Mouse (Mus musculus): Measurements from ENCODE around the gene Ambp. TPM values are rescaled to one million over a fixed set of nuclear protein-coding genes. Genes with fewer than 3 reads are reported as not detected.

Gene Ambp
- total and polyA plus RNA-seq, 3 experiments, result not detected

DNA sequence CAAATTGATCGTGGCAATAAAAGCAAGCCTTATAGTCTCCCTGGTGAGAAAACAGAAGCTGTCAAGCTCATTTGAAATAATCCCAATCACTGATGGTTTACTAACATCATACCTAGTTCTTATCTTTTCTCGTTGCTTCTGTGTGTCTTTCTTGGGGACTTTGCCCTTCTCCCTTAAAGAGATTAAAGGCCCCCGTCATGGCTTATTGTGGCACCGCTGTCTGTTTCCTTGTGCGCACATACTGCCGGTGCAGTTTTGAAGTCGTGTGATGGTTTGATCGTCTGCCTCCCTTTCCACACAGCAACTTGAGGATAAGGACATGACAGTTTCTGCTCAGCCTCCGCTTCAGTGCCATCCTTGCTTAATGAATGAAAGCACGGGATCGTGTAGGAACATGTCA, 54.1 kb downstream of the Ambp start:
- ATAC-seq (ENCODE audit: extremely low read depth, insufficient number of reproducible peaks, low FRiP score, poor library complexity, severe bottlenecking) (no peak), DNase-seq (ENCODE audit: low spot score) (no peak)
- Histone ChIP-seq H3K9me3 (replicated peaks) (peaks cover 74% of the 10 kb centered on the region), H3K4me1 (ENCODE audit: insufficient read depth, low read depth, low read length) (no peaks in the 10 kb centered on the region), H3K4me3 (ENCODE audit: low read depth, low read length) (no peak overlapping the region), H3K27me3 (ENCODE audit: insufficient read depth, low read length) (no peaks in the 10 kb centered on the region), H3K36me3 (replicated peaks) (no peaks in the 10 kb centered on the region)
- TF ChIP-seq GATA1 (IDR thresholded peaks at IDR 0.05; ENCODE audit: borderline replicate concordance, low read length) (no peak), CTCF (IDR thresholded peaks at IDR 0.05; ENCODE audit: low read depth, low read length) (no peak), GATA2 (IDR thresholded peaks at IDR 0.05; ENCODE audit: borderline replicate concordance, low read depth, low read length) (no peak), POLR2AphosphoS5 (IDR thresholded peaks at IDR 0.05; ENCODE audit: insufficient replicate concordance, low read depth, low read length) (no peak), TAL1 (conservative IDR thresholded peaks at IDR 0.05; ENCODE audit: low read depth, low read length) (no peak)

- ATAC-seq (ENCODE audit: extremely low read depth, insufficient number of reproducible peaks, low FRiP score, poor library complexity, severe bottlenecking), result no peak
- Histone ChIP-seq H3K9me3 (replicated peaks) (peaks cover 75% of the 10 kb centered on the region), H3K4me1 (ENCODE audit: insufficient read depth, low read depth, low read length) (no peaks in the 10 kb centered on the region), H3K36me3 (replicated peaks) (no peaks in the 10 kb centered on the region), H3K27me3 (ENCODE audit: insufficient read depth, low read length) (no peaks in the 10 kb centered on the region), H3K4me3 (ENCODE audit: low read depth, low read length) (no peak overlapping the region)
- DNase-seq (ENCODE audit: low spot score), result no peak
- no peak for TF ChIP-seq TAL1 (conservative IDR thresholded peaks at IDR 0.05; ENCODE audit: low read depth, low read length)
Measured at GRCm38 (mm10) chr4:63097603-63098002, 57.0 kb downstream of the Ambp start.

Other genes with a start within 250 kb of the Ambp start
- gene Zfp618, start 189.2 kb downstream of the Ambp start, total RNA-seq (2014; fragmentation: Nextera tagmentation), result not detected in 2 replicates
- gene Zfp618, start 189.2 kb downstream of the Ambp start, total RNA-seq (2017), result 0.05 and 0.06 TPM in 2 replicates
- not detected in 2 replicates for gene Zfp618, start 189.2 kb downstream of the Ambp start, polyA plus RNA-seq (2012)
- not detected in 2 replicates for gene Kif12, start 17.3 kb upstream of the Ambp start, total RNA-seq (2014; fragmentation: Nextera tagmentation)
- gene Kif12, start 17.3 kb upstream of the Ambp start, total RNA-seq (2017), result 0.06 TPM in 1 of 2 replicates, not detected in the other
- not detected in 2 replicates for gene Kif12, start 17.3 kb upstream of the Ambp start, polyA plus RNA-seq (2012)
- gene Col27a1, start 59.2 kb upstream of the Ambp start, total RNA-seq (2014; fragmentation: Nextera tagmentation), result not detected in 2 replicates
- gene Col27a1, start 59.2 kb upstream of the Ambp start, total RNA-seq (2017), result under 0.01 and 0.16 TPM in 2 replicates
- gene Col27a1, start 59.2 kb upstream of the Ambp start, polyA plus RNA-seq (2012), result not detected in 2 replicates
- not detected in 2 replicates for gene Orm1, start 189.8 kb upstream of the Ambp start, total RNA-seq (2014; fragmentation: Nextera tagmentation)
- not detected in 2 replicates for gene Orm1, start 189.8 kb upstream of the Ambp start, total RNA-seq (2017)
- not detected in 2 replicates for gene Orm1, start 189.8 kb upstream of the Ambp start, polyA plus RNA-seq (2012)
- gene Orm3, start 201.4 kb upstream of the Ambp start, total RNA-seq (2014; fragmentation: Nextera tagmentation), result not detected in 2 replicates
- not detected in 2 replicates for gene Orm3, start 201.4 kb upstream of the Ambp start, total RNA-seq (2017)
- gene Orm3, start 201.4 kb upstream of the Ambp start, polyA plus RNA-seq (2012), result not detected in 2 replicates
- not detected in 2 replicates for gene Orm2, start 207.7 kb upstream of the Ambp start, total RNA-seq (2014; fragmentation: Nextera tagmentation)
- not detected in 2 replicates for gene Orm2, start 207.7 kb upstream of the Ambp start, total RNA-seq (2017)
- not detected in 2 replicates for gene Orm2, start 207.7 kb upstream of the Ambp start, polyA plus RNA-seq (2012)
- gene Akna, start 248.6 kb upstream of the Ambp start, total RNA-seq (2014; fragmentation: Nextera tagmentation), result 1.1 TPM in 1 of 2 replicates, not detected in the other
- gene Akna, start 248.6 kb upstream of the Ambp start, total RNA-seq (2017), result under 0.01 and 0.11 TPM in 2 replicates
- gene Akna, start 248.6 kb upstream of the Ambp start, polyA plus RNA-seq (2012), result 0.01 TPM in 2 replicates